Mouse (Mus musculus) right cerebral cortex, postnatal 14 days (tissue): ENCODE results near the gene Plin3.
"Not testable (repeated sequence)": the region's sequence is repeated elsewhere in the genome, so short reads cannot be mapped to it uniquely, and the experiment has no call there.

ENCODE experiments used
- DNase-seq: peaks from one replicate; pipeline ENCODE4 v3.0.0; 2022

The Plin3 gene

DNA sequence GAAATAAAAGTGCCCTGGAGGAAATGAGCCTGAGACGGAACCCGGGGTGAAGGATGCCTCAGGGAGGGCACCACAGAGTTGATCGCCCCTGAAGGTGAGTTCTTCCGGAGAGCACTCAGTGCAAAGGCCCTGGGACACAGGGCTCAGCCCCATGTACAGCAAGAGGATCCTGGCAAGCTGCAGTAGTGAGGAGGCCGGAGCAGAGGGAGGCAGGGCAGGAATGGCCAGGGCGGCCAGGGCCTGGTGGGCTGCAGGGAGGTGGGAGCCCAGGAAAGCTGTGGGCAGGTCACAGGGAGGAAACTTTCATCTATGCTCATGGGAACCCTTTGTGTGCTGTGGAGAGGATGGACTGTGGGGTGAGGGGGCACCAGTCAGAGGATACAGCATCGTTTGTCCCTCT lies 19.2 kb downstream of the Plin3 start:
- no peak for DNase-seq

DNA sequence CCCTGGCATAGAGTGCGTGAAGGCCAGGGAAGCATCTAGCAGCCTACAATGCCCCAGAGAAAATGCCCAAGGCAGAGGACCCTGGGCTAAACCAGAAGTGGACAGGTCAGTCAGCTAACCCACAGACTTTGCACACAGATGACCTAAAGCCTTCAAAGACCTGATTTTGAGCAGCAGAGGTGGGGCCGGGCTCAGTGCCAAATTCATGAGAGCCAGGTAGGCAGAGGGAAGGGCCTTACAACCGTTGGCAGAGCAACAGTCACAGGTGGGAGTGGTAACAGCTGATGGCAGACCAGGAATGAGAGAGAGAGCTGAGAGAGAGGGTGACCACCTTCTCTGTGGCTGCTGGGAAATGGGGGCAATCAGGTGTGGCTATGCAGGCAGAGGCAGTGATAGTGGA lies 20.0 kb downstream of the Plin3 start:
- no peak for DNase-seq

DNA sequence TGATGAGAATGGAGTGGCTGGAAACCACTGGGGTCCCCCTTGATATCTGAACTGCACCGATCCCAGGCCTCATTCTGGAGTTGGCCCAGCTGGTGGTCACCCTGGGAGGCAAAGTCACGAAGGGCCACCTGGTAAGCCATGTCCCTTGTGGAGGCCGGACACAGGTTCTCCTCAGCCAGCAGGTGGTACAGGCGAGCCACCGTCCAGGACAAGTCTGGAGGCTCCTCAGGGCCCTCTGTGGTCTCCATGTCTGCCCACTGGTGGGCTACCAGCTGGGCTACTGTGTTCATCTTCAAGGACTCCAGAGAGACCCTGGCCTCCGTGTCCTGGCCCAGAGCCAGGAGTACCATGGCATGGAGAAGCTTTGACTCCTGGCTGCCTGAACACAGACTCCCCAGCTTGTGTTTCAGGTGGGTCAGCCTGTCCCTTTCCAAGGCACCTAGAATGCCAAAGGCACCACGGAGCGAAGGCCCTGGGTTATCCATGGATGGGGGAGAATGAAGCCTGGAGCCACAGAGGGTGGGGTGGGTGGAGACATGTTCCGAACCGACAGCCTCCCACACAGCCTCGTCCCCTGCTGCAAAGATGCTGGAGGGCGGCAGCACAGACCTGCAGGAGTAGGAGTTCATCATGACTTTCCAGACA lies 20.9 kb downstream of the Plin3 start:
- DNase-seq = no peak

DNA sequence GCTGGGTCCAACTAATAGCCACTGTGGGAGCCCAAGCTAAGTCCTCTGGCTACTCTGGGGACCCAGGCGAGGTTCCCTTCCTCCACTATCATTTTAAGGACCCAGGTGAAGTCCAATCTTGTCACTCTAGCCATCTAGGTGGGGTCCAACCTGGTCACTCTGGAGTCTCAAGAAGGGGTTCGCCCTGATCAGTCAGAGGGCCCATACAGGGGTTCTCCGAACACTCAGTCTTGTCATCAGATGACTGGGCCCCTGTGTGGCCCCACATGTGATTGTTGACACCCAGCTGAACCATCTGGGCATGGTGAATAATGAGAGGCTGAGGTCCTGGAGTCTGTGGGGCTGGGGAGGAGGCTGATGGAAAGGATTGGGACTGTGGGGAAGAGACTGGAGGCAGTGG lies 22.9 kb downstream of the Plin3 start:
- no peak for DNase-seq

DNA sequence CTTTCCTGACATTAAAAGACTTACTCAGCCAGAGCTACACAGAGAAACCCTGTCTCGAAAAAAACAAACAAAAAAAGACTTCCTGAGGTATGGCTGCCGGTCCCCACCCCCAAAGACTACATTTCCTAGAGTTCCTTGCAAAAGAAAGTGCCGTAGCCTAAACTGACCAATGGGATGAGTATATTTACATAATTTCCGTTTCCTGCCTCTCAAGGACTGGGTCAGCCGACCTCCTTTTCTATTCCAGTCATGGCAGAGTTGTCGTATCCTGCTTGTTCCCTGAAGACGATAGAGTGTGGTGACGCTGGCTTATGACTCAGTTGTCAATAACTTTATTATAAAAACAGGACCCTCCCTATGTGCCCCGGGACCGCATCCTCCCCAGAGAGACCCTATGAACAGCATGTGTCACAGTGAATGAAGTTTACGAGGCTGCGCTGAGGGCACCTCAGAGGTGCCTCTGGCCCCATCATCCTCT lies 23.5 kb downstream of the Plin3 start:
- DNase-seq = no peak

DNA sequence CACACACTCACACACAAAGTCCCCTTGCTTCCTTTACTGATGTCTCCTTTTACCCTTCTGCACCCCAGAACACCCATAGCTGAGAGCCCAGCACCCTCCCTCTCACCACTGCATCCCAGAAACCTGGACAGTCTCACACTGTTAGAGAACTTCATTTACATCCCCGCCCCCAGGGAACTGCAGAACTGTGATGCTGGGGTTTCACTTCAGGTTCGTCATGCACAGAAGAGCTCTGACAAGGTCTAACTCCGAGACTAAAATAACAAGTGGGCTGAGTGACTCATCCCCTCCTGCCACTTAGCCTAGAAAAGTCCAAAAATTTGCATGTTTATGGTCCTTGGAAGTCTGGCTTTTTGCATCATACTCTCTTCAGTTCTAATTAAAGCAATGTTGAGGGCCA lies 26.4 kb downstream of the Plin3 start:
- DNase-seq = no peak

DNA sequence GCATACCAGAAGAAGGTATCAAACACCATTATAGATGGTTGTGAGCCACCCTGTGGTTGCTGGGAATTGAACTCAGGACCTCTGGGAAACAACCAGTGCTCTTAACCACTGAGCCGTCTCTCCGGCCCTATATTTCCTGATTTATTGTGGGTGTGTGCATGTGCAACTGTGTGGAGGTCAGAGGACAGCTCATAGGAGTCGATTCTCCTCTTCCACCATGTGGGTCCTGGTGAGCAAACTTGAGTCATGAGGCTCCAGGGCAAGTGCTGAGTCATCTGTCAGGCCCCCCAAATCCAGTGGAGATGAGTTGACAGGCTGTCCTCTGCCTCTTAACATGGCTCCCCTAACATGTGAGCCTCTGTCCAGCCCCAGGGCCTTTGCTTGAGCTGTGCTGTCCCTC lies 26.8 kb downstream of the Plin3 start:
- no peak for DNase-seq

DNA sequence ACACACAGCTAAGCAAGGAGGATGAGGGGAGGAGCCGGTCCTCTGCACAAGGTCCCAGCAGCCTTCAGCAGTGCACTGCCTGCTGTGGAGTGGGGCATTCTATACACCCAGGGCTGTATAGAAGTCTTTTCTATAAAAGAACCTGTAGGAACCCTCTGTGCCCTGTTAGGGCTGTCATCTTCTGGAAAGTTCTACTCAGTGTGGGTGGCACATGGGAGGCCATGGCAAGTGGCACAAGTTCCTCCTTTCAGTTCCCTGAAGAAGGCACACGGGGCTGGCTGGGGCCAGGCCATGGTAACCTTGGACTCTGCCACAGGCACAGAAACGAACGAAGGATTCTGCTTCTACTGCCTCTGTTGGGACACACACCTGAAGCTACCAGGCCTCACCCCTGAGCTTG lies 27.7 kb downstream of the Plin3 start:
- no peak for DNase-seq

DNA sequence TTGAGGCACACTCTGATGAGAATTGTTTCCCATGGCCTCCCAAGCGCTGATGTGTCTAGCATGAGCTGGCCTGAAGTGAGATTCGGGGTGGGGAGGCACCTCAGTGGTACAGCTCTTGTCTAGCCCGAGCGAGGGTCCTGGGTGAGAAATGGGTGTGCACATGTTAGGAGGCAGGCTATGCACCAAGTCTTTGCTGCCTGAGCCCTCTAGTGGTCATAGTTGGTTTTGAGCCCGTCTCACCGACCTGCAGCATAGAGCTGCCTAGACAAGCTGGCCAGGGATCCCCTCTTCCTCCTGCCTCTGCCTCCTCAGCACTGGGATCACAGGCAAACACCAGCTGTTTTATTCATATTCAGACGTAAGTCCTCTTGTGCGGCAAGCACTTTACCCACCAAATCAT lies 28.7 kb downstream of the Plin3 start:
- DNase-seq = peak; percentile 83

DNA sequence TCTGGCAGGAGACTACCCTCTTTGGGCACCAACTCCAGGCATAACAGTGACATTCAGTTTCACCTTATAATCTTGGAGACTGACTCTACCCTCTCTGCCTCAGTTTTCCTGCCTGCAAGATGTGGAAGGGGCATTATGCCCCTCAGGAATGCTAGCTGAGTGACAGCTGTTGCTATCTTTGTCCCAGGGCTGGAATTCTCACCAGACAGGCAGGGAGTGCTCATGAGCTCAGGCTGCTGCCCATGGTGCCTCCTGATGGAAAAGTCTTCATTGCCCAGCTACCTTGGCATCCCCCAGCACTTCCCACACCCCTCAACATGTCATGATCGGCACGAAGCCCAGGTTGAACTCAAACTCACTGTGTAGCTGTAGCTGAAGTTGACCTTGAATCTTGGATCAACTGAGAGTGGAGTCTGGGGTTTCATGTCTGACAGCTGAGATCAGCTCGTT lies 30.0 kb downstream of the Plin3 start:
- no peak for DNase-seq

DNA sequence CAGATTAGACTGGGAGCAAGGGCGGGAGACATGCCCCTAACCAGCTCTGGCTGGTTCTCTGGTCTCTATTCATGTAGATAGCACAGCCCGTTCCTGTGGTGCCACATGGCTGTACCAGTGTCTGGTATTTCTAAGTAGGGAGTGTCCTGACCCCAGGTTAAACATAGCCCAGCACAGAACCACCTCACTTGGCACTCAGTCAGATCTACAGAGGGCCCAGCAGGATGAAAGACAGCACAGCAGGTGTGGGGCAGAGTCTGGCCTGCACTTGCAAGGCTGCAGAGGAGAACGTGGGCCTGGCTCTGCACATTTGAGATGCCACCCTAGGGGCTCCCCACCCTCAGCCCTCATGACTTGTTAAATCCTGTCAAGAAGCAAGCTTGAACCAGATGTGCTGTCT lies 31.5 kb downstream of the Plin3 start:
- no peak for DNase-seq

DNA sequence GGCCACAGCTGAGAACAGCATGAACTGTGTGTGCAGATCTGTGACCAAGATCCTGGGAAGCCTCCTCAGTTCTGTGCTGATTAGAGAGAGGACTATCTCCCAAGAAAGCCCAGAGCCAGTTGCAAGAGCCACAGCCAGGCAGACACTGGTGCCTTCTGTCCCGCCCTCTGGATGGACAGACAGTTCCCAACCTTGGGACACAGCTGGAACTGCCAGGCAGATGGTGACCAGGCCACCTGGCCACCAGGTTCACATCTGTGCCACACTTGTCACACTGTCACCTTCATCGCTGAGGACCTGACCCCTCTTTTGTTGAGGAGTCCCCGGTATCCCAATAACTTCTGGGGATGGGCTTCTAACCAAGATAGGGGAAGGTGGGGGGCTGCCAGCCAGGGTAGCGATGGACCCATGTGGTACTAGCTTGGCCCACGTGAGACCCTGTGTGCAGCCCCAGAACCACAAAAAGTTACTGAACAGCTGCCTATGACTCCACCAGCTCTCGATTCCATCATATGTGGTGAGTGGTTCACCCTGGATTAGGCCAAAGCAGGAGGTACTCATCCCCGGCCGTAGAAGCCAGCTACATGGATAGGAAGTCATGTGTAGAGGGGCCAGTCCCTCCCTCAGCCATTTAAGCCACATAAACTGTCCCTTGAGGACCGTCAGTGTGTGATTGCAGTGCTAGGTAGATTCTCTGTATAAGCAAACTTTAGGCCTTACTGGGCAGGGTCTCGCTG lies 33.2 kb downstream of the Plin3 start:
- no peak for DNase-seq

DNA sequence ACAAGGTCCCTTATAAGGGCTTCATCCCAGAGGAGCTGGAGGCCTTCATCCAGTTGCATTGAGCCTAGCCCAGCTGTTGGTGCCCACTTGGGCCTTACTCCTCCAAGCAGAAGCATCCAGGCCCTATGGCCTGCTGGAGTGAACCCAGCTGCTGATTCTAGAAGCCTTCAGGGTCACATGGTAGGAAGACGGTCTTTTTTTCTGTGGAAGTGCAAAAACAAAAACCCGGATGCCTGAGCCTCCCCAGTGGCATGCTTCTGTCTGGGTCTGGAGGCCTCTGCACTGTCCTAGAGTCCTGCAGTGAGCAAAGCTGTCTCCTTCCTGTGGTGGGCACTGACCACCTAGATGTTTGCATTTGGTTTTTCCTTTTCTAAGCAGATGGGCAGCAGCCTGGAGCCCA lies 33.9 kb downstream of the Plin3 start:
- not testable (repeated sequence) for DNase-seq

DNA sequence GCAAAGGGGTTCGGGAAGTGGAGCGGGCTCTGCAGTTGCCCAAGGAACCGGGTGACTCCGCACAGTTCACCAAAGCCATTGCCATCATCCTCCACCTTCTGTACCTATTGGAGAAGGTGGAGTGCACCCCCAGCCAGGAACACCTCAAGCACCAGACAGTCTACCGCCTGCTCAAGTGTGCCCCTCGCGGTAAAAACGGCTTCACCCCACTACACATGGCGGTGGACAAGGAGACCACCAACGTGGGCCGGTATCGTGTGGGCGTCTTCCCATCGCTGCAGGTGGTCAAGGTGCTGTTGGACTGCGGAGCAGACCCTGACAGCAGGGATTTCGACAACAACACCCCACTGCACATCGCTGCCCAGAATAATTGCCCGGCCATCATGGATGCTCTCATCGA lies 34.4 kb downstream of the Plin3 start:
- not testable (repeated sequence) for DNase-seq

DNA sequence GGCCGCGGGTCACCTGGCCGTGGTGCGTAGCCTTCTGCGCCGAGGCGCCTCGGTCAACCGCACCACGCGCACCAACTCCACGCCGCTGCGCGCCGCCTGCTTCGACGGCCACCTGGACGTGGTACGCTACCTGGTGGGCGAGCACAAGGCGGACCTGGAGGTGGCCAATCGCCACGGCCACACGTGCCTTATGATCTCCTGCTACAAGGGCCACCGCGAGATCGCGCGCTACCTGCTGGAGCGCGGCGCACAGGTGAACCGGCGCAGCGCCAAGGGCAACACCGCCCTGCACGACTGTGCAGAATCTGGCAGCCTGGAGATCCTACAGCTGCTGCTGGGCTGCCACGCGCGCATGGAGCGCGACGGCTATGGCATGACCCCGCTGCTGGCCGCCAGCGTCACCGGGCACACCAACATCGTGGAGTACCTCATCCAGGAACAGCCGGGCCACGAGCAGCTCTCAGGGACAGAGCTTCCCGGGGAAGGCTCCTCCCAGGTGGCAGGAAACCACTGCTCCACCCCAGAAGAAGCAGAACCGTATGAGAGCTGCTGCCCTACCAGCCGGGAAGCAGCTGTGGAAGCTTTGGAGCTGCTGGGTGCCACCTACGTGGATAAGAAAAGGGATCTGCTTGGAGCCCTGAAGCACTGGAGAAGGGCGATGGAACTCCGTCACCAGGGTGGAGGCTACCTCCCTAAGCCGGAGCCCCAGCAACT lies 35.3 kb downstream of the Plin3 start:
- no peak for DNase-seq

DNA sequence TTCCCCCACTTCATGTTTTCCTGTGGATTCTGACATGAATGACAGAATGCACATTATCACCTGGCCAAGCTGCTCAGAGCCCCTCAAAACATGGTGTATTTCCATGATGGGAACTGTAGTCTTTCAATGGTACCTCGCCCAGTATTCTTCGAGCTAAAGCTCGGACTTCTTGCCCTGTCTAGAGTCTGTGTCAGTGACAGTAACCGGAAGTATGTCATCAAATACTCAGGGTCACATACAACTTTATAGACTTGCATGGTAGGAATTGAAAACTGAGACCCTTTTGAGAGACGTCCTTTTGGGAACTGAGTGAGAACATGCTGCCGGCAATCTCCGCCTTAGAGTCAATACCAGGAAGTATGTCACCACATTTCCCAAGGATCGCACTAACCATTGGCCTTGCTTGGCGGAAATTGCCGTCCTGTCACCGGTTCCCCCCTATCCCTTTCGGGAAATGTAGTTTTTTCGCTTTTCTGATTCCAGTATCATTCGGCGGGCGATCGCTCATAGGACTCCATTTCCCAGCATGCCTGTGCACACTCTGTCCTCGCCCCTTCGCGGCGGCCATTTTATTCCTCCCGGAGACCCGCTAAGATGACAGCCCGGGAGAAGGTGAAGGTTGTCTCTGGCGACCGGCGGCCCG lies 36.3 kb downstream of the Plin3 start, which contains the start of gene Fem1a:
TSS of gene Fem1a (plus strand) at position 572 of the 643 bp plus-strand sequence.
- DNase-seq = peak; percentile 89

DNA sequence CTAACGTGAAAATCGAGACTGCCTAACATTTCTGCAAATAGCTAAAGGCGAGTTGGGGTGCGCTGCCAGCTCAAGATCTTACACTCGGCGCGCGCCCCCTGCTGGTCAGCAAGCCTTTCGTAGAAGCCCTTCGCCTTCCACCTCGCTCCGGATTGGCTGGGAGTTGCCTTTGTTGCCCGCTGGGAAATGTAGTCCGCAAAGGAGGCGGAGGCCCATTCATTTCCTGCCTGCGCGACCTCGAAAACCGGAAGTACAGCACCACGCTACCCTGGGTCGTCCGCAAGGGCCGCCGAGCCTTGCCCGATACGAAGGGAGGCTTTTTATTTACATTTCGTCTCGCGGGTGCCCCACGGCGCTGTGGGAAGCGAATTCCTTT lies 36.8 kb downstream of the Plin3 start:
- peak; percentile 100 for DNase-seq

DNA sequence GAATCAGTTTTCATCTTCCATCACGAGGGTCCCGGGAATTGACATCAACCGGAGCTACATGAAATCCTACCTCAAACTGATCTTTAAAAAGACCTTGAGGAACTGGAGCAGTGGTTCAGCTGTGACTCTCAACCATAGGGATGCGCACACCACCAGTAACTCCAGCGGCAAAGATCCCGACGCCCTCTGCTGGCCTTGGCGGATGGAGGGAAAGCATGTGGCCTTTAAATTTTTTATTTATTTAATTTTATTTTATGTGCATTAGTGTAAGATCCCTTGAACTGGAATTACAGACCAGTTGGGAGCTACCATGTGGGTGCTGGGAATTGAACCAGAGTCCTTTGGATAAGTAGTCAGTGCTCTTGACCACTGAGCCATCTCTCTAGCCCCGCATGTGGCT lies 37.2 kb downstream of the Plin3 start:
- DNase-seq = peak; percentile 65

DNA sequence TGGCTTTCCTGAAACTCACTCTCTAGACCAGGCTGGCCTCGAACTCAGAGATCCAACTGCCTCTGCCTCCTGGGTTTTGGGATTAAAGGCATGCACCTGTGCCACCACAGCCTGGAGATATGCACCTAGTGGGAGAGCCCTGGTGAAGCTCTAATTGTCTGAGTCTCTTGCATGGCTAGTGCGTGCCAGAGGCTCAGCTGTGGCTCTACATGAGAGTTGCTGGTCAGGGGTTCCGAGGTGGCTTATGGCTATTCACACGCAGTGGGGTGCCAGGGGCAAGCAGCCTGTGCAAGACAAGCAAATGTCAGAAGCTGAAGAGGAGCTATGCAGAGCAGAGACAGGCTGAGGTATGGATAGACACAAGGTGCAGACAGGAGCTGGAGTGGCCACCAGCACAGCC lies 38.0 kb downstream of the Plin3 start:
- DNase-seq = no peak

DNA sequence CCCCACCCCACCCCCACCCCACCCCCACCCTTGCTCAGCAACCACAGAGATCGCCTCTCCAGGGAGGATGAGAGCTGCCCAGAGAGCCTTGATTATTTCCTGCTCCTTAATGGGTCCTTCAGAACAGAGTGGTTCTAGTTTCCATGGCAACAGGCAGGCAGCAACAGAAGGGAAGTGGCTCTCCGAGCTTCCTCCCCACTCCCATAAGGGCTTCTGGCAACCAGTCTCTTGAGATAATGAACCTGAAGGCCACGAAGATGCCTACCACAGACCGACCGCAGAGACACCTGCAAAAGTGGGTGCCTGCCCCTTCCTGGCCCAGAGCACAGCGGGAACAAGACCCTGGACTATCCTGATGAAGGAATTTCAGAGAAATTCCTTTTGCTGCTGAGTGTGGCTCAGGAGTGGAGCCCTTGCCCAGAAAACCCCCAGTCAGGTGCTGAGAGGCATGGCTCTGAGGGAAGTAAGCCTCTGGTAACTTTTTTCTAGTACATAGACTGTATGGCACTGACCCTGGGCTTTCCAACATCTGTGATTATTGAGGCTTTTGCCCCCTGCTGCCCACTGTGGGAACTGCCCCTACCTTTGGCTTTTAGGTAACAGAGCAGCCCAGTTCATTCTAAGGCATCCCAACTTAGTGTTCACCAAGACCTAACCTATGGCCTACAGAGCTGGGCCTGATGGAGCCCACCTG lies 41.4 kb downstream of the Plin3 start:
- peak; percentile 70 for DNase-seq

DNA sequence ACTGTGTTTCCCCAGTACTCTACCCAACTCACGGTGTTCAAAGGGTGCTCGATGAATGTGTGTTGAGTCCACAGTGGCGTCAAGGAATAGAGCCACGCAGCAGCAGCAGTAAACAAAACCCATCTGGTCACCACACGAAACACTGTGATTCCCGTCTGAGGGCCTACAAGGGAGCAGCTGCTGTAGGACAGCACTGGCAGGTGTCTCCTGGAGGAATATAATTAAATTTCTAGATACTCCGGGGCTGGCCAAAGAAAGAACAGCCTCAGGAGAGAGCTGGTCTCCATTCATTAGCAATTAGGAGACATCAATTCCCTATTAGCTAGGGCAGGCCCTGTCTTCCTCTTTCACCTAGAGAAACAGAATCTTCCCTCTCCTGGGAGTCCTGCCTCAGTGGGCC lies 47.1 kb downstream of the Plin3 start:
- no peak for DNase-seq

DNA sequence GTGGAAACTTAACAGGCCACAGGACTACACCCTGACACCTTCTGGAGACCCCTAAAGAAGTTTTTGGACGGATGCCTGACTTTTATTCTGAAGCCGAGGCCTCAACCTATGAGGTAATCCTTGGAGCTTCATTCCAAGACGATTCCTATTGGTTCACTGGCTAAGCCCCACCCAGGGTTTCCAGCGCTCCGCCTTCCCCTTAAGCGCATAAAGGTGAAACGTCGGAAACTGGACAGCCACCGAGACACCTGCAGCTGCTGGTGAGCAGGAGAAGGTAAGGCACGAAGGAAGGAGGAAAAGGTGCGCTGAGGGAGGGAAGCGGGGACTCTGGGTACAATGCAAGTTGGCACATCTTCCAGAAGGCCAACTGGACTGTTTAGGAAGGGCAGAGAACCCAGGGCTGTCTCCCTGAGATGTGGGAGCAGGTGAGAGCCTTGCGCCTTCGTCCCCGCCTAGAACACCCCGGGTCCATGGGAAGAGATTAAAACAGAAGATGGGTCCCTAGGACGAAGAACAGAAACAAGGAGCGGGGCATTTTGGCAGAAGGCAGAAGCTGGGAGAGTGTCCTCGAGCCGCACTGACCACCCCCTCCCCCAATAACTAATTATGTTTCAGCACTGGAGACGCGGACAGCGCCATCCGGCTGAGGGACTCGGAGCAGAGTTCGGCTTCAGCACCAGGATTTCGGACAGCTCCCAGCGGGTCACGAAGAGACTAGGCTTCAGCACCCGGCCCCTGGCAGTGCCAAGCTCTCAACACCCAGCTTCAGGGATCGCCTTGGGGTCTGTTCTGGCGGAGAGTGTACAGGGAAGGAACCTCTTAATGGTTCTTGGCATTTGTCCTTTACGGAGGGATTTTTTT lies 50.9 kb downstream of the Plin3 start:
- peak; percentile 83 for DNase-seq
